Mouse (Mus musculus) heart, adult 2 months (tissue): Measurements from ENCODE around the gene Stard13. TPM values are rescaled to one million over a fixed set of nuclear protein-coding genes. Genes with fewer than 3 reads are reported as not detected.

ENCODE experiments used
- DNase-seq, 2 experiments: peaks; one replicate each; pipeline ENCODE4 v3.0.0; 2021
- H3K27ac ChIP-seq: fragments of 200-600 bp; 2 replicates; pipeline ENCODE4 v1.8.1; 2022
- H3K27me3 ChIP-seq: fragments of 200-500 bp; 2 replicates; pipeline ENCODE4 v1.6.1; 2012; ENCODE audit warnings: mild to moderate bottlenecking, low read length, inconsistent platforms, mixed read lengths; ENCODE audit not compliant: control insufficient read depth, insufficient read depth
- H3K36me3 ChIP-seq: fragments of 200-500 bp; 2 replicates; pipeline ENCODE4 v1.6.1; 2012; ENCODE audit warnings: low read length, inconsistent platforms; ENCODE audit not compliant: control insufficient read depth, insufficient read depth
- H3K4me1 ChIP-seq: fragments of 200-500 bp; 2 replicates; pipeline ENCODE4 v1.6.1; 2011; ENCODE audit warnings: low read length; ENCODE audit not compliant: control insufficient read depth, insufficient read depth
- H3K4me3 ChIP-seq: fragments of 200-600 bp; 2 replicates; pipeline ENCODE4 v1.8.1; 2022
- H3K79me2 ChIP-seq: fragments of 200-500 bp; replicated peaks from 2 replicates; pipeline ENCODE4 v1.6.1; 2012; ENCODE audit warnings: mild to moderate bottlenecking, inconsistent platforms, low read length, moderate library complexity, mixed read lengths; ENCODE audit not compliant: control insufficient read depth, insufficient read depth
- H3K9ac ChIP-seq: fragments of 200-500 bp; 2 replicates; pipeline ENCODE4 v1.6.1; 2012; ENCODE audit warnings: low read depth, mild to moderate bottlenecking, control low read depth, inconsistent platforms, low read length, mixed read lengths
- CTCF ChIP-seq: fragments of 200-600 bp; IDR thresholded peaks from 2 replicates; pipeline ENCODE4 v1.8.1; 2022; ENCODE audit warnings: antibody characterized with exemption, mild to moderate bottlenecking, moderate library complexity
- EP300 ChIP-seq: fragments of 200-500 bp; IDR thresholded peaks from 2 replicates; pipeline ENCODE4 v1.6.1; 2011; ENCODE audit warnings: low read depth, low read length, control low read depth; ENCODE audit not compliant: insufficient read depth
- POLR2A ChIP-seq: fragments of 200-500 bp; IDR thresholded peaks from 2 replicates; pipeline ENCODE4 v1.6.1; 2011; ENCODE audit warnings: mild to moderate bottlenecking, low read depth, low read length, control low read depth; ENCODE audit not compliant: insufficient read depth
- WGBS: fragments of 180-500 bp; shearing (Covaris S2); methylation state at CpG from one replicate; pipeline ENCODE4 v1.1.7; 2018; 5-methylcytosine and 5-hydroxymethylcytosine counted together
- intact Hi-C: fragments of 180-260 bp; cut with DNase I; formaldehyde crosslinking; loops from one replicate; pipeline ENCODE4 v1.15.1; 2025
- polyA plus RNA-seq: library from polyadenylated mRNA; depleted of rRNA; stranded (reverse); fragments of >200 nt; gene quantifications from 2 replicates; pipeline ENCODE4 v1.2.3, GENCODE M21; 2012
- total RNA-seq, 2 experiments: library from RNA; stranded (reverse); gene quantifications; 2 replicates each; pipeline ENCODE4 v1.2.3; 2021

Gene Stard13
- total and polyA plus RNA-seq, 3 experiments, result 9.9 to 24.4 (median 22.1) TPM

DNA sequence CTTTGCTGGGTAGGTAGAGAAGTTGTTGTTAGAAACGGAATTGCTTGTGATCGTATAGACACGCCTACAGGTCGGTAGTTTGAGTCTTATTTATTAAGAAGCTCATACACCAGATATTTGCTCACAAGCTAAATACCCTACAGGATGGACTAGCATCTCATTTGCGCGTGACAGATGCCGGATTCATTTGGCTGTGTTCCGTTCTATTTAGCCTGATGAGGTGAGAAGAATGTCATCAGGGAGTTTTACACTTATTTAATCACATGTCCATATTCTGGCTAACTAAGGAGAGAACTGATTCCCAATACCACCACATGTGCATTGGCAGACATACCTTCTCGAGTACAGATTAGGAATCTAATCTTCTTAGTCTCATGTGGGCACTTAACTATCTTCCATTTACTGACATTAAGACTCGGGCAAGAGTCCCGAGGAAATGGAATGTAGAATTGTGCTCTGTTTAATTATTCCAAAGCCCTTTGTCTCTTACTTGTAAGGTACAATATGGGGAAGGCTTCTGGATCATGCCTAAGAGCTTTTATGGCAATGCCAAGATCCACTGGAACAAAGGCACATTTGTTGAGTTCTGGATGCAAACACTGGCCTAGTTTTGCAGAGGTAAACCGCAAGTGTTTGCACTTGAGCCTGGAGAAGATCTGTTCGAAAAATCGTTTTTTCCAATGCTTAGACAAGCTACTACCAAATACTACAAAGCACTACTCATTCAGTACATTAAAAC lies 33.4 kb upstream of the Stard13 start:
- intact Hi-C loops, result no loop called here

GRCm38 (mm10) chr5:151261558-151261957 lies 27.9 kb upstream of the Stard13 start:
- no peak for DNase-seq
- TF ChIP-seq CTCF, result no peak
- peaks cover 3% of the 10 kb centered on the region for H3K4me1 ChIP-seq
- 88% methylated on average over 2 of the region's 2 CpGs for WGBS
- no peaks in the 10 kb centered on the region for H3K79me2 ChIP-seq
- H3K27ac ChIP-seq, result no peak overlapping the region
- H3K9ac ChIP-seq, result no peak overlapping the region
- no peaks in the 10 kb centered on the region for H3K27me3 ChIP-seq
- intact Hi-C loops, result no loop called here
- no peak overlapping the region for H3K4me3 ChIP-seq
- H3K36me3 ChIP-seq, result no peaks in the 10 kb centered on the region

More for the DNA sequence above, 33.4 kb upstream of the Stard13 start:
- Histone ChIP-seq H3K79me2 (no peaks in the 10 kb centered on the region), H3K9ac (no peak overlapping the region), H3K27me3 (no peaks in the 10 kb centered on the region), H3K36me3 (no peaks in the 10 kb centered on the region; the same call in none of the 2 replicates), H3K27ac (no peak overlapping the region), H3K4me3 (no peak overlapping the region), H3K4me1 (peaks cover 6% of the 10 kb centered on the region)
- TF ChIP-seq POLR2A (no peak), EP300 (no peak), CTCF (no peak)
- WGBS, result 85% methylated on average over 14 of the region's 14 CpGs
- no peak for DNase-seq

GRCm38 (mm10) chr5:151252213-151252612 lies 18.6 kb upstream of the Stard13 start:
- Histone ChIP-seq H3K27ac (no peak overlapping the region), H3K9ac (no peak overlapping the region), H3K79me2 (no peaks in the 10 kb centered on the region), H3K36me3 (no peaks in the 10 kb centered on the region), H3K4me3 (no peak overlapping the region), H3K27me3 (no peaks in the 10 kb centered on the region), H3K4me1 (peaks cover 3% of the 10 kb centered on the region)
- intact Hi-C loops, result no loop called here
- no peak for DNase-seq
- WGBS, result 58% methylated on average over 8 of the region's 8 CpGs
- no peak for TF ChIP-seq POLR2A
- no peak for TF ChIP-seq EP300
- peak; percentile 41 for TF ChIP-seq CTCF

GRCm38 (mm10) chr5:151251656-151252055 lies 18.0 kb upstream of the Stard13 start:
- Histone ChIP-seq H3K27me3 (no peaks in the 10 kb centered on the region), H3K4me1 (peaks cover 5% of the 10 kb centered on the region), H3K79me2 (no peaks in the 10 kb centered on the region), H3K36me3 (no peaks in the 10 kb centered on the region), H3K27ac (no peak overlapping the region), H3K4me3 (no peak overlapping the region), H3K9ac (no peak overlapping the region)
- DNase-seq, result no peak
- intact Hi-C loops, result no loop called here
- 79% methylated on average over 8 of the region's 8 CpGs for WGBS
- no peak for TF ChIP-seq POLR2A
- TF ChIP-seq EP300, result no peak
- TF ChIP-seq CTCF, result no peak

DNA sequence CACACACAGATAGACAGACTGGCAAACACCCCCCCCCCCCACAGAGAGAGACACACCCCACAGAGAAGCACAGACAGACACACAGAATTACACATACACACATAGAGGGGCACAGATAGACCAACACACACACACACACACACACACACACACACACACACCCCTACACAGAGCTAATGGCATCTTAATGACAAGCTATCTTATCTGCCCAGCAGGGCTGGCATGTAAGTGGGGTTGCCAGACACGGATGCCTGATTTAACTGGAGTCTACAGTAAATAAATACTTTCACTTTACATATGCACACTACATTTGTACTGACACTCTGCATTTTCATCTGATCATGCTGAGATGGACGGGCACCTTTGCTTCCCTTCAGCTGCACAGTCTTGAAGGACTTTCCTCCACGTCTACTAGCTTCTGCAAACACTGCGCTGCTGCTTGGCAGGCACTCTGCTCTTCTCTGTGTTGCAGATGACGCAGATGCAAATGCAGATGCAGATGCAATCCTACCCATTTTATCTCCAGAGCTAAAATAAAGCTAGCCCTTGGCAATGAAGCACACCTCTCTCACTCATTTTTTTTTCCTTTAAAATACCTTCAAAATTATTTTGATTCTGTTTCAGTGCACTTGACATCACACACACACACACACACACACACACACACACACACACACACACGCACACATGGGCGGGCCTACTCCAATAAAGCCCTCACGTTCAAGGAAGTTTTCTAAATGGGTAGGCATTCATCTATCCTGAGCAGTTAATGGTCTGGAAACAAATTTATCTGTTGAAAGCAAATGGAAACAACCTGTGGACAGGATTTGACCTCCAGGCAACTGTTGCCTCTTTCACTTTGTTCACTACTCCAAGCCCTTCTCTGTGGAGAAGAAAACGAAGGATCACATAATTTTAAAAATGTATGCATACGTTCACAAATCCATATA lies 15.3 kb upstream of the Stard13 start:
- intact Hi-C loops, result no loop called here
- Histone ChIP-seq H3K9ac (no peak overlapping the region), H3K36me3 (no peaks in the 10 kb centered on the region), H3K79me2 (no peaks in the 10 kb centered on the region), H3K27ac (no peak overlapping the region), H3K4me1 (peaks cover 5% of the 10 kb centered on the region), H3K4me3 (no peak overlapping the region), H3K27me3 (no peaks in the 10 kb centered on the region)
- 75% methylated on average over 10 of the region's 10 CpGs for WGBS
- no peak for DNase-seq
- TF ChIP-seq EP300 (no peak), POLR2A (no peak), CTCF (no peak)

DNA sequence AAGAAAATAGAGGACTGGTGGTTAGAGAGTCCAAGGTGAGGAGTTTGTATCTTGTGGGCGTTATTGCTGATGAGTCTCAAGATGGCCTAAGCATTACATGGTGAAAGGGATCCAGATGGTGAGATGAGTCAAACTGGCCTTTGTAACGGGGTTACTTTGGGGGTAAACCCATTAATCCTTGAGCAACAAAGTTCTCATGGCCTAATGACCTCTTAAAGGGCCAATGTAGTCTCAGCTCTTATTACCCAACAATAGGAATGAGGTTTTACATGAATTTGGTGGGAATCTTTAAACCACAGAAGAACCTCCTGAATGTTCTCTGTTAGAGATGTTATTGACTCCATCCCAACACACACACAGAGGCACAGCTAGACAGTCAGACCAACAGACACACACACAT lies 14.4 kb upstream of the Stard13 start:
- DNase-seq, result no peak
- Histone ChIP-seq H3K27me3 (no peaks in the 10 kb centered on the region), H3K4me3 (no peak overlapping the region), H3K36me3 (no peaks in the 10 kb centered on the region), H3K27ac (no peak overlapping the region), H3K4me1 (peaks cover 5% of the 10 kb centered on the region), H3K79me2 (no peaks in the 10 kb centered on the region), H3K9ac (no peak overlapping the region)
- TF ChIP-seq CTCF (no peak), EP300 (no peak), POLR2A (no peak)
- intact Hi-C loops, result no loop called here
- 85% methylated on average over 2 of the region's 2 CpGs for WGBS
